Mouse (Mus musculus) frontal cortex, adult (tissue): ENCODE measurements around the gene Olfr434.

Experiments used
- ATAC-seq: cut with Nextera tagmentation; 2 replicates; pipeline ENCODE4 v1.9.2; 2017; ENCODE audit warnings: mild to moderate bottlenecking, moderate library complexity, mixed read lengths; ENCODE audit not compliant: low TSS enrichment

Gene Olfr434

GRCm38 (mm10) chr6:43212873-43213272 is at the start of gene Olfr434:
Olfr434 (plus strand) TSS chr6:43213021.
- peak; percentile 97 for ATAC-seq

GRCm38 (mm10) chr6:43167246-43167645 is 45.6 kb upstream of the Olfr434 start:
- no peak for ATAC-seq

DNA sequence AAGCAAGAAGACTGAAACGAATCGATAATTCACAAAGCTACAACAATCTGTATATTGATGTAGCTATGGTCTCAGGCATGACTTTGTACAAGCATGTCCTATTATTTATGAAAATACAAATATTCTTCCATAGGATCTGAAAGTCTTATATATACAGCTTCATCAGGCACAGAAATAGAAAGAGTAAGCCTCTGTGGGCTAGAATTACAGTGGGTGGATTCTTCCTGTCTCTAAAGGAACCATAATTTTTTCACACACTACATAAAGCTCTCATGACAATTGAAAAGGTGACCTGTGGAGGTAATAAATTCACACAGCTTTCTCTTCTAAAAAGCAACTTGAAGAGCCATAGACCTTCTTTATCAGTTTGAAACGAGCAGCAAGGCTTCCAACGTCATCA is 41.0 kb upstream of the Olfr434 start, which contains the start of gene Olfr13:
Gene Olfr13 (plus strand): TSS at position 301 of the 400 bp plus-strand sequence.
- no peak for ATAC-seq

- ATAC-seq, result no peak
Measured at GRCm38 (mm10) chr6:43178129-43178528, 34.7 kb upstream of the Olfr434 start.

DNA sequence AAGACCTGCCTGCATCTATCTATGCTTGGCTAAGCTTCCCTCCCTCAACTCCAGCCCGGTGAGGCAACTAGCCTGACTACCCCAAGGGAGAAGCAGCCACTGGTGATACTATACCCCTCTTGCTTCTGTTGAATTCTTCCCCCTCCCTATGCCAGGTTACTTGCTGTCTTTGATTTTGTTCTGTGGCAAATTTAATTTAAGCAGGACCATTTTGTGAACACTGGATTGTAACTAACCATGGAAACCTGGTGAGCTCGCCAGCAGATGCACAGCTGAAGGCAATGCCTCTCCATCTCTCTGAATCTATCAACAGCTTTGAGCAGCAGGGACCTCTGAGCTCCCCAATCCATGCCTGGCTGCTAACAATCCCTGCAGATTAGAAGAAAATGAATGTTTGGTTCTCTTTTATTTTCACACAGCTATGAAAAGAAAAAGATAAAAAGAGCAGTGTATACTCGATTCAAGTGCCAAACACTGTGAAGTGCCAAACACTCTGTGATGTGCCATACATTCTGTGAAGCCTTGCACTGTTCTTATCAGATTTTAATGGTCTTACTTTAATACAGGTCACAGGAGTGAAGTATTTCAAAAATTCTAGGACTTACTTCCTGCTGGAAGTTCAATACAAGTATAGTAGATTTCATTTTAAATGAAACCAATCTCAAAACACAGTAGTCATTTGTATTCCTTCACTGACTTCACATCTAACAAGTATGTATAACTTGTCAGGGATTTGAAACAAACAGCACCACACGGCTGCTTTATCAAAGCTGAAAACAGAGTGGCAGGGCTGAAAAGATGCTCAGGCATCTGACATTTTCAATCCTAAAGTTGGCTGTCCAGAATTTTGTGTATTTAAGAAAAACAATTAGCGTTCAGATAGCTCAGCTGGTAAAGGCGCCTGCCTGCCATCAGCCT is 34.0 kb upstream of the Olfr434 start:
- ATAC-seq, result peak; percentile 67; the same call in 1 of the 2 replicates

- ATAC-seq, result no peak
Measured at GRCm38 (mm10) chr6:43190986-43191385, 21.8 kb upstream of the Olfr434 start.

DNA sequence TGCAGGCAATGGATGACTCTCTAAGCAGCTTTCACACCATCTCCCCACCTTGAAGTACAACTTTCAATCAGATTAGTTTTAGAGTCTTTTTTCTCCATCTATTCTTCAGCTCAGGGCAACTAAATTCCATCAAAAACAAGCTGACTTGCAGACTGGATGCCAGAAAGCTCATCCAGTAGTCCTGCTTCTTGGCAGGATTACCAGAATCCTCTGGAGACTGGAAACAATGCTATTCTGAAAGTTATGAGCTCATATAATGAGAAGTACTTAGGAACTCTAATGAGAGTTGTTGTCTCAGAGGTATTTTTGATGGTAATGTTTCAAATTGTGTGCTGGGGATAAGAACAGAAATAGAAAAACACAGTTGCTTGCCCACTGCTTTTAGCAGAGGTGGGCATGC is 16.0 kb upstream of the Olfr434 start, which contains the start of gene Olfr435:
Gene Olfr435 (plus strand): TSS at position 366 of the 400 bp plus-strand sequence.
- peak; percentile 82 for ATAC-seq

DNA sequence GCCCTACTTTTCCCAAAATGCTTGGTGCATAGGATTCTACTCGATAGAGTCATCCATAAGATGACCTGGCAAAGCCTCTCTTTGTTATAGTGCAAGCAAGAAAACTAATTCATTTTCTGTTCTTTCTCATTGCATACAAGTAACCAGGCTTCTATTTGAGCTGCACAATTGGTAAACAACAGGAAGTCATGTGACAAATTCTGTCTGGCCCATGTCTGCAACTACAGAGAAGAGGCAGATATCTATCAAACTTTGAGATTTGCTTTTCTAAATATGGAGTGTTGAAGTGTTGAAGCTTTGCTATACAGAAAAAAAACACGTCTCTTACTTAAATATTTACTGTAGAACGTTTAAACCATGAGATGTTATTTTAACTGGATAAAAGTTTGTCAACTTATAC is 14.7 kb upstream of the Olfr434 start:
- no peak for ATAC-seq

GRCm38 (mm10) chr6:43202786-43203185 is 10.0 kb upstream of the Olfr434 start:
- ATAC-seq, result peak; percentile 91

- ATAC-seq, result no peak
Measured at GRCm38 (mm10) chr6:43205355-43205754, 7.5 kb upstream of the Olfr434 start.

GRCm38 (mm10) chr6:43231255-43231654 is 18.4 kb downstream of the Olfr434 start, which contains the start of gene Olfr47:
Olfr47 (plus strand) TSS chr6:43231529.
- ATAC-seq, result peak; percentile 96

DNA sequence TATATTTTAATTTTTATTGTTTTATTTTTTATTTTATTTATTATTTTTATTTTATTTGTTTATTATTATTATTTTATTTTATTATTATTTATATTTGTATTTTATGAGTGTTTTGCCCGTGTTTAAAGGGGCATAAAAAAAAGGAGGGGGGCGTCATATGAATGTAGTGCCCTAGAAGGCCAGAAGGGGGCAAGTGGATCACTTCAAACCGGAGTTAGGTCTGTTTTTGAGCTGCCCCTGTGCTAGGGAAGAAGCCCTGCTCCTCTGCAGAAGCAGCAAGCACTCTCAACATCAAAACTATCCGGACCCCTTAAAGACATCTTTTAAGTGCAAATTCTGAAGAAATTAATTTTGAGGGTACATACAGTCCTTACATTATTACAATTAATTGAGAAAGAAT is 29.2 kb downstream of the Olfr434 start:
- ATAC-seq, result no peak

- no peak for ATAC-seq
Measured at GRCm38 (mm10) chr6:43247396-43247795, 34.6 kb downstream of the Olfr434 start.

- no peak for ATAC-seq
Measured at GRCm38 (mm10) chr6:43252994-43253393, 40.2 kb downstream of the Olfr434 start.

DNA sequence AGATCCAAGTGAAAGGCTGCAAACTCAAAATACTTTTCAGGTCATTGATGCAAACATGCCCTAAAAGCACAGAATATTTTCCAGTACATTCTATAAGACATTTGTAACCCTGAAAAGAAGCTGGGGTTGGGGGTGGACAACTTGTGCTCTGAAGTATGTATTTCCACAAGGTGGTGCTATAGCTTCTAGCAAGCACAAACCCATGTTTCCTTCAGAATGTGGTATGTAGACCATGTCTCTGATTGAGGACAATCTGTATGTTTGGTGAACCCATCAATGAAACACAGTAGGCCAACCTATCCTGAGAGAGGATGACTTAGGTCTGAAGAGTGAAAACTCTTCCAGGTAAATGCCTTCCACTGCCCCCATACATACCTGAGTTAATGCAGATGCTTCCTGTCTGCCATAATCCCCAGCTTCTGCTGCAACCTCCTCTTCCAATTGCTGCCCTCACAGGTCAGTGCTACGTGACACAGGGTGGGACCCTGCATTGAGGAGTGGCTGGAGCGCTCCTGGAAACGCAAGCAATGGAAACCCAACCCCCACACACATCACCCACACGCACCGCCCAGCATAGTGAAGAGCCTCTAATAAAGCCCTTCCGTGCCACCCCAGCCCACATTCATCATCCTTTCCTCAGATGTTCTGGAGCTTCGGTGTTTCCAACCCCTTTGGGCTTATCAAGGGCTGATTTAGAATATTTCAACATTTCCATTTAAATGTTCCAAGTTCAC is 41.5 kb downstream of the Olfr434 start:
- ATAC-seq, result peak; percentile 91

DNA sequence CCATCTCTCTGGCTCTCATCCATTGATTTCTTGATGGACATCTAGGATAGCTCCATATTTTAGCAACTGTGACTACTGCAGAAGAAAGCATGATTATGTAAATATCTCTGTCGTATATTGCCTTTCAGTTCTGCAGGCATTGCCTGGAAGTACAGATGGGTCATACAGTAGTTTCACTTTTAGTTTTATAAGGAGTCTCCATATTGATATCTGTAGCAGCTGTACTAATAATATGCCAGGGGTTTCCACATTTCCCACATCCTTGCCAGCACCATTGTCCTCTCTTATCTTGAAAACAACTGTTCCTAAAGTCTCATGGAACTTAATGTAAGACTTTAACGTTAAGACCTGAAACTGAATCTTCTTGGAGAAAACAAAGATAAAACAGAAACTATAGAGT is 47.9 kb downstream of the Olfr434 start:
- no peak for ATAC-seq

- no peak for ATAC-seq
Measured at GRCm38 (mm10) chr6:43265363-43266041, 52.7 kb downstream of the Olfr434 start, which contains the start of gene Arhgef5. Arhgef5 (plus strand) TSS chr6:43265582.

- no peak; the same call in 1 of the 2 replicates for ATAC-seq
Measured at GRCm38 (mm10) chr6:43266356-43266755, 53.5 kb downstream of the Olfr434 start.
